Mouse (Mus musculus): ENCODE measurements around the gene Rab19. TPM values are rescaled to one million over a fixed set of nuclear protein-coding genes. Genes with fewer than 3 reads are reported as not detected.
"Not testable (repeated sequence)": the region's sequence is repeated elsewhere in the genome, so short reads cannot be mapped to it uniquely, and the experiment has no call there.

Gene Rab19
- polyA plus RNA-seq, 1 experiment from 2014 or later: 0.31 TPM

GRCm38 (mm10) chr6:39423686-39424085 lies 42.7 kb downstream of the Rab19 start:
- Histone ChIP-seq H3K4me1 (replicated peaks) (peaks cover 12% of the 10 kb centered on the region), H3K27ac (no peak overlapping the region), H3K4me3 (no peak overlapping the region), H3K27me3 (ENCODE audit: insufficient read depth, poor library complexity, severe bottlenecking) (peaks cover 9% of the 10 kb centered on the region; the same call in 1 of the 2 replicates), H3K9me3 (no peaks in the 10 kb centered on the region), H3K36me3 (no peaks in the 10 kb centered on the region)
- 92% methylated on average over 7 of the region's 7 CpGs for whole genome bisulfite sequencing
- DNase-seq (ENCODE audit: low spot score): no peak

GRCm38 (mm10) chr6:39425181-39425580 lies 44.2 kb downstream of the Rab19 start:
- Histone ChIP-seq H3K27me3 (ENCODE audit: insufficient read depth, poor library complexity, severe bottlenecking) (peaks cover 9% of the 10 kb centered on the region; the same call in 1 of the 2 replicates), H3K4me1 (replicated peaks) (peaks cover 8% of the 10 kb centered on the region), H3K27ac (no peak overlapping the region), H3K36me3 (no peaks in the 10 kb centered on the region), H3K9me3 (no peaks in the 10 kb centered on the region), H3K4me3 (no peak overlapping the region)
- 85% methylated on average over 2 of the region's 2 CpGs for WGBS
- DNase-seq (ENCODE audit: low spot score): no peak

- no peaks in the 10 kb centered on the region for H3K9me3 ChIP-seq
These were observed 45.8 kb downstream of the Rab19 start for GRCm38 (mm10) chr6:39426725-39427124.

GRCm38 (mm10) chr6:39427276-39428003 lies 46.5 kb downstream of the Rab19 start:
- Histone ChIP-seq H3K36me3 (no peaks in the 10 kb centered on the region), H3K27me3 (ENCODE audit: insufficient read depth, poor library complexity, severe bottlenecking) (0 out of 2 replicates have a peak, but pooled peaks cover 2% of the 10 kb centered on the region), H3K4me1 (replicated peaks) (no peaks in the 10 kb centered on the region), H3K27ac (no peak overlapping the region), H3K9me3 (no peaks in the 10 kb centered on the region), H3K4me3 (no peak overlapping the region)
- DNase-seq (ENCODE audit: low spot score): no peak
- WGBS: 86% methylated on average over 4 of the region's 4 CpGs

More at GRCm38 (mm10) chr6:39426725-39427124, 45.8 kb downstream of the Rab19 start:
- DNase-seq (ENCODE audit: low spot score): no peak
- 89% methylated on average over 4 of the region's 4 CpGs for WGBS
- Histone ChIP-seq H3K27ac (no peak overlapping the region), H3K4me1 (replicated peaks) (no peaks in the 10 kb centered on the region), H3K36me3 (no peaks in the 10 kb centered on the region), H3K4me3 (no peak overlapping the region), H3K27me3 (ENCODE audit: insufficient read depth, poor library complexity, severe bottlenecking) (peaks cover 7% of the 10 kb centered on the region; the same call in 1 of the 2 replicates)

- H3K27me3 ChIP-seq (ENCODE audit: insufficient read depth, poor library complexity, severe bottlenecking): no peaks in the 10 kb centered on the region
- H3K9me3 ChIP-seq: no peaks in the 10 kb centered on the region
- H3K4me3 ChIP-seq: no peak overlapping the region
- no peak for DNase-seq (ENCODE audit: low spot score)
- no peak overlapping the region for H3K27ac ChIP-seq
- H3K4me1 ChIP-seq (replicated peaks): no peaks in the 10 kb centered on the region; the same call in 1 of the 2 replicates
- H3K36me3 ChIP-seq: no peaks in the 10 kb centered on the region
- WGBS: 86% methylated on average over 6 of the region's 6 CpGs
These were observed 48.2 kb downstream of the Rab19 start for GRCm38 (mm10) chr6:39429007-39429788.

GRCm38 (mm10) chr6:39430722-39431121 lies 49.7 kb downstream of the Rab19 start:
- Histone ChIP-seq H3K27ac (no peak overlapping the region), H3K36me3 (no peaks in the 10 kb centered on the region), H3K4me3 (no peak overlapping the region), H3K4me1 (replicated peaks) (peaks cover 14% of the 10 kb centered on the region), H3K9me3 (no peaks in the 10 kb centered on the region), H3K27me3 (ENCODE audit: insufficient read depth, poor library complexity, severe bottlenecking) (no peaks in the 10 kb centered on the region)
- 71% methylated on average over 11 of the region's 11 CpGs for WGBS
- DNase-seq (ENCODE audit: low spot score): no peak

GRCm38 (mm10) chr6:39433174-39433573 lies 52.2 kb downstream of the Rab19 start:
- Histone ChIP-seq H3K27me3 (ENCODE audit: insufficient read depth, poor library complexity, severe bottlenecking) (no peaks in the 10 kb centered on the region), H3K4me1 (replicated peaks) (peaks cover 22% of the 10 kb centered on the region), H3K9me3 (no peaks in the 10 kb centered on the region), H3K4me3 (no peak overlapping the region), H3K36me3 (no peaks in the 10 kb centered on the region), H3K27ac (peak overlapping the region; percentile 45; the same call in 1 of the 2 replicates)
- 87% methylated on average over 4 of the region's 4 CpGs for WGBS
- no peak for DNase-seq (ENCODE audit: low spot score)

GRCm38 (mm10) chr6:39433701-39434100 lies 52.7 kb downstream of the Rab19 start:
- Histone ChIP-seq H3K9me3 (no peaks in the 10 kb centered on the region), H3K27me3 (ENCODE audit: insufficient read depth, poor library complexity, severe bottlenecking) (no peaks in the 10 kb centered on the region), H3K27ac (peak overlapping the region; percentile 79), H3K4me3 (no peak overlapping the region), H3K36me3 (no peaks in the 10 kb centered on the region), H3K4me1 (replicated peaks) (peaks cover 22% of the 10 kb centered on the region)
- DNase-seq (ENCODE audit: low spot score): no peak

GRCm38 (mm10) chr6:39434111-39434885 lies 53.3 kb downstream of the Rab19 start:
- H3K27ac ChIP-seq: peak overlapping the region; percentile 79
- 83% methylated on average over 2 of the region's 2 CpGs for WGBS
- DNase-seq (ENCODE audit: low spot score): no peak

GRCm38 (mm10) chr6:39434886-39435492 lies 54.0 kb downstream of the Rab19 start:
- Histone ChIP-seq H3K27ac (peak overlapping the region; percentile 79), H3K36me3 (no peaks in the 10 kb centered on the region), H3K4me1 (replicated peaks) (peaks cover 22% of the 10 kb centered on the region), H3K9me3 (no peaks in the 10 kb centered on the region), H3K27me3 (ENCODE audit: insufficient read depth, poor library complexity, severe bottlenecking) (no peaks in the 10 kb centered on the region), H3K4me3 (no peak overlapping the region)
- peak; percentile 74 for DNase-seq (ENCODE audit: low spot score)
- WGBS: 18% methylated on average over 2 of the region's 2 CpGs

More at GRCm38 (mm10) chr6:39434111-39434885, 53.3 kb downstream of the Rab19 start:
- no peaks in the 10 kb centered on the region for H3K36me3 ChIP-seq
- H3K4me3 ChIP-seq: no peak overlapping the region
- no peaks in the 10 kb centered on the region for H3K27me3 ChIP-seq (ENCODE audit: insufficient read depth, poor library complexity, severe bottlenecking)
- peaks cover 22% of the 10 kb centered on the region for H3K4me1 ChIP-seq (replicated peaks)
- no peaks in the 10 kb centered on the region for H3K9me3 ChIP-seq

- Histone ChIP-seq H3K9me3 (no peaks in the 10 kb centered on the region), H3K36me3 (no peaks in the 10 kb centered on the region), H3K27me3 (ENCODE audit: insufficient read depth, poor library complexity, severe bottlenecking) (no peaks in the 10 kb centered on the region), H3K4me3 (no peak overlapping the region), H3K4me1 (replicated peaks) (peaks cover 22% of the 10 kb centered on the region), H3K27ac (peak overlapping the region; percentile 79; the same call in 1 of the 2 replicates)
- 85% methylated on average over 5 of the region's 5 CpGs for WGBS
- no peak for DNase-seq (ENCODE audit: low spot score)
These were observed 54.9 kb downstream of the Rab19 start for GRCm38 (mm10) chr6:39435875-39436274.

- H3K27ac ChIP-seq; DNase-seq (ENCODE audit: low spot score); H3K9me3 ChIP-seq; H3K4me3 ChIP-seq; H3K36me3 ChIP-seq; H3K27me3 ChIP-seq (ENCODE audit: insufficient read depth, poor library complexity, severe bottlenecking): not testable (repeated sequence)
- 89% methylated on average over 6 of the region's 6 CpGs for WGBS
- H3K4me1 ChIP-seq (replicated peaks): peaks cover 22% of the 10 kb centered on the region
These were observed 56.5 kb downstream of the Rab19 start for GRCm38 (mm10) chr6:39437519-39437918.
